20 mouse cellular contexts compared by ENCODE assay signal in genomic region chr1:180182731-180183130, GRCm38 (mm10). TPM values are rescaled to one million over a fixed set of nuclear protein-coding genes. Genes with fewer than 3 reads are reported as not detected.
DNase-seq lines count a peak whose midpoint lies in the region; ATAC-seq lines count a peak whose summit lies in the region.
"Had no signal": no experiment of that assay in that cellular context is flagged by ENCODE, and none has a peak within 500 bp of the region (broad histone marks: within the 10 kb centered on the region; RNA-seq: fewer than 3 reads in every experiment).

No protein-coding gene starts in this region.

- WGBS in kidney, embryonic 16.5 days: 54% methylated on average over 3 of the region's 3 CpGs
- WGBS in liver, embryonic 15.5 days (ENCODE audit: insufficient replicate concordance): 60% methylated on average over 3 of the region's 3 CpGs

- H3K27ac ChIP-seq in kidney, embryonic 16.5 days (ENCODE audit: low read length): peak overlapping the region; percentile 13; the same call in 1 of the 2 replicates
- peak overlapping the region; percentile 74 for H3K27ac ChIP-seq in liver, embryonic 15.5 days (replicated peaks)
- H3K27ac ChIP-seq: embryonic facial prominence, embryonic 13.5 days; forebrain, embryonic 15.5 days; heart, embryonic 10.5 days; hindbrain, embryonic 13.5 days; left cerebral cortex, adult 2 months; limb, embryonic 10.5 days had no signal

- H3K9ac ChIP-seq in kidney, embryonic 16.5 days (replicated peaks; ENCODE audit: low read length): no peak overlapping the region
- no peak overlapping the region for H3K9ac ChIP-seq in liver, embryonic 15.5 days
- H3K9ac ChIP-seq: embryonic facial prominence, embryonic 13.5 days; forebrain, embryonic 15.5 days; hindbrain, embryonic 13.5 days had no signal

- no peaks in the 10 kb centered on the region for H3K27me3 ChIP-seq in kidney, embryonic 16.5 days (ENCODE audit: insufficient read depth, low read length)
- H3K27me3 ChIP-seq in liver, embryonic 15.5 days: no peaks in the 10 kb centered on the region
- H3K27me3 ChIP-seq: embryonic facial prominence, embryonic 13.5 days; forebrain, embryonic 15.5 days; hindbrain, embryonic 13.5 days had no signal

- peak; percentile 13; the same call in 1 of the 2 replicates for ATAC-seq in kidney, embryonic 16.5 days (ENCODE audit: low FRiP score, low TSS enrichment)
- ATAC-seq in liver, embryonic 15.5 days (ENCODE audit: insufficient read depth): peak; percentile 73
- ATAC-seq: forebrain, embryonic 15.5 days; inflammation-experienced regulatory T-cells, adult 6 months had no signal

- no peaks in the 10 kb centered on the region for H3K4me1 ChIP-seq in kidney, embryonic 16.5 days (ENCODE audit: insufficient read depth, low read length)
- peaks cover 47% of the 10 kb centered on the region for H3K4me1 ChIP-seq in liver, embryonic 15.5 days (replicated peaks)
- H3K4me1 ChIP-seq: embryonic facial prominence, embryonic 13.5 days; forebrain, embryonic 15.5 days; hindbrain, embryonic 13.5 days; limb, embryonic 10.5 days had no signal

- no peak overlapping the region for H3K4me3 ChIP-seq in kidney, embryonic 16.5 days (ENCODE audit: low read length)
- H3K4me3 ChIP-seq in liver, embryonic 15.5 days (replicated peaks): peak overlapping the region; percentile 17; the same call in 1 of the 2 replicates
- H3K4me3 ChIP-seq: embryonic facial prominence, embryonic 13.5 days; forebrain, embryonic 15.5 days; heart, embryonic 10.5 days; hindbrain, embryonic 13.5 days; left cerebral cortex, adult 2 months; limb, embryonic 10.5 days had no signal

- H3K4me2 ChIP-seq in kidney, embryonic 16.5 days (replicated peaks; ENCODE audit: low read depth, low read length): no peak overlapping the region
- H3K4me2 ChIP-seq in liver, embryonic 15.5 days: peak overlapping the region; percentile 39
- H3K4me2 ChIP-seq: embryonic facial prominence, embryonic 13.5 days; forebrain, embryonic 15.5 days; hindbrain, embryonic 13.5 days had no signal

- no peaks in the 10 kb centered on the region for H3K9me3 ChIP-seq in kidney, embryonic 16.5 days (ENCODE audit: low read length)
- no peaks in the 10 kb centered on the region for H3K9me3 ChIP-seq in liver, embryonic 15.5 days (replicated peaks)
- H3K9me3 ChIP-seq: embryonic facial prominence, embryonic 13.5 days; forebrain, embryonic 15.5 days; heart, embryonic 10.5 days; hindbrain, embryonic 13.5 days; limb, embryonic 10.5 days had no signal

- DNase-seq in kidney, postnatal 4 days: no peak
- DNase-seq in retina, postnatal 1 day: peak; percentile 25
- DNase-seq in retina, embryonic 14.5 days (ENCODE audit: low spot score): no peak
- peak; percentile 3 for DNase-seq in yolk sac, embryonic 10.5 days (ENCODE audit: low spot score)
- no peak for DNase-seq in layer of hippocampus, postnatal 10 days (ENCODE audit: low spot score in 2 of 2)
- DNase-seq in adrenal gland, adult 18-20 months (ENCODE audit: low spot score in 2 of 2): no peak
- DNase-seq: adrenal gland, adult 2 months; cerebellum, postnatal 10 days; heart, postnatal 10 days; lung, adult 2 months; right cerebral cortex, adult 18-20 months had no signal

- no peaks in the 10 kb centered on the region for H3K36me3 ChIP-seq in kidney, embryonic 16.5 days (ENCODE audit: insufficient read depth, low read length)
- no peaks in the 10 kb centered on the region for H3K36me3 ChIP-seq in liver, embryonic 15.5 days (replicated peaks)
- H3K36me3 ChIP-seq: embryonic facial prominence, embryonic 13.5 days; forebrain, embryonic 15.5 days; heart, embryonic 10.5 days; hindbrain, embryonic 13.5 days; limb, embryonic 10.5 days had no signal

RNA-seq across cellular contexts. Expression of gene Coq8a, which starts 16.7 kb away (rescaled TPM):
- 17.7 and 21.8 TPM in 2 replicates for polyA plus RNA-seq in kidney, embryonic 16.5 days (2015; fragmentation: Nextera tagmentation; extraction: Ambion mirVana)
- 25.3 and 27.0 TPM in 2 replicates for polyA plus RNA-seq in liver, embryonic 15.5 days (2015; fragmentation: Nextera tagmentation; extraction: Ambion mirVana)
- total RNA-seq in layer of hippocampus, postnatal 10 days (2021): 10 to 100 TPM; 20.2 to 20.5 TPM
- 100 to 1,000 TPM; 319 to 568 TPM for total RNA-seq in adrenal gland, adult 18-20 months (2021)

Comparison
In these comparisons a context has a peak if more than half of its experiments do, and no peak if none do; other contexts are left out.
1. DNase-seq: peak in retina, postnatal 1 day (single experiment) and yolk sac, embryonic 10.5 days (single experiment); none in kidney, postnatal 4 days (0 of 2), retina, embryonic 14.5 days (single experiment), layer of hippocampus, postnatal 10 days (0 of 2) and adrenal gland, adult 18-20 months (0 of 2).
2. RNA of gene Coq8a, which starts 16.7 kb away (total RNA-seq): 319 to 568 TPM in adrenal gland, adult 18-20 months; 20.2 to 20.5 TPM in layer of hippocampus, postnatal 10 days; every median in the first group is over 10 times any median in the second.